Comparison of ENCODE assay signal across 9 mouse cellular contexts in genomic region chr1:170255560-170255910, GRCm38 (mm10). TPM values are rescaled to one million over a fixed set of nuclear protein-coding genes. Genes with fewer than 3 reads are reported as not detected.
DNase-seq lines count a peak whose midpoint lies in the region; ATAC-seq and TF ChIP-seq lines count a peak whose summit lies in the region.
"Had no signal": no experiment of that assay in that cellular context is flagged by ENCODE, and none has a peak within 500 bp of the region (broad histone marks: within the 10 kb centered on the region; RNA-seq: fewer than 3 reads in every experiment).

No protein-coding gene starts in this region.

- no peaks in the 10 kb centered on the region for H3K4me1 ChIP-seq in brown adipose tissue, adult 24 weeks (ENCODE audit: control insufficient read depth, insufficient read depth, insufficient read length, low read length)
- H3K4me1 ChIP-seq in heart, embryonic 11.5 days (ENCODE audit: control insufficient read depth, insufficient read depth, low read length): no peaks in the 10 kb centered on the region
- peaks cover 2% of the 10 kb centered on the region; the same call in 1 of the 2 replicates for H3K4me1 ChIP-seq in kidney, embryonic 15.5 days
- H3K4me1 ChIP-seq in limb, embryonic 15.5 days: peaks cover 4% of the 10 kb centered on the region; the same call in 1 of the 2 replicates
- H3K4me1 ChIP-seq in midbrain, postnatal 0 days (ENCODE audit: insufficient read depth, low read length): no peaks in the 10 kb centered on the region

- H3K27ac ChIP-seq in brown adipose tissue, adult 24 weeks (replicated peaks; ENCODE audit: low read depth, low read length): no peak overlapping the region
- H3K27ac ChIP-seq in heart, embryonic 11.5 days (ENCODE audit: low read depth, low read length): 0 out of 2 replicates have a peak overlapping the region, but pooled peaks have one; percentile 46
- H3K27ac ChIP-seq in kidney, embryonic 15.5 days: peak overlapping the region; percentile 60
- peak overlapping the region; percentile 11; the same call in 1 of the 2 replicates for H3K27ac ChIP-seq in limb, embryonic 15.5 days
- peak overlapping the region; percentile 47; the same call in 1 of the 2 replicates for H3K27ac ChIP-seq in midbrain, postnatal 0 days (ENCODE audit: low read depth, low read length)

- H3K36me3 ChIP-seq in heart, embryonic 11.5 days (ENCODE audit: control insufficient read depth, insufficient read depth, low read length): no peaks in the 10 kb centered on the region
- no peaks in the 10 kb centered on the region for H3K36me3 ChIP-seq in kidney, embryonic 15.5 days
- no peaks in the 10 kb centered on the region for H3K36me3 ChIP-seq in limb, embryonic 15.5 days
- no peaks in the 10 kb centered on the region for H3K36me3 ChIP-seq in midbrain, postnatal 0 days (ENCODE audit: insufficient read depth, low read length)

- peak overlapping the region; percentile 77 for H3K4me2 ChIP-seq in heart, embryonic 11.5 days
- H3K4me2 ChIP-seq in kidney, embryonic 15.5 days: peak overlapping the region; percentile 71
- H3K4me2 ChIP-seq in limb, embryonic 15.5 days: peak overlapping the region; percentile 66
- H3K4me2 ChIP-seq in midbrain, postnatal 0 days (ENCODE audit: low read depth, low read length, poor library complexity, severe bottlenecking): peak overlapping the region; percentile 78

- TF ChIP-seq CTCF in midbrain, postnatal 0 days (IDR thresholded peaks at IDR 0.05): no peak

- 8% methylated on average over 32 of the region's 32 CpGs for WGBS in heart, embryonic 11.5 days (ENCODE audit: insufficient replicate concordance)
- WGBS in kidney, embryonic 15.5 days: 6% methylated on average over 32 of the region's 32 CpGs
- WGBS in limb, embryonic 15.5 days: 9% methylated on average over 32 of the region's 32 CpGs
- WGBS in midbrain, postnatal 0 days: 9% methylated on average over 32 of the region's 32 CpGs

- peak; percentile 90 for ATAC-seq in erythroid progenitor cell, adult 5-6 weeks (replicated peaks; ENCODE audit: low FRiP score, poor library complexity, severe bottlenecking)
- ATAC-seq in heart, embryonic 11.5 days (replicated peaks; ENCODE audit: insufficient number of reproducible peaks, low FRiP score, low TSS enrichment): peak; percentile 86
- ATAC-seq in kidney, embryonic 15.5 days (replicated peaks; ENCODE audit: low FRiP score): peak; percentile 95
- peak; percentile 86 for ATAC-seq in limb, embryonic 15.5 days (ENCODE audit: insufficient number of reproducible peaks, low FRiP score, low TSS enrichment, low read depth)
- peak; percentile 100 for ATAC-seq in midbrain, postnatal 0 days (ENCODE audit: low FRiP score)

- H3K9me3 ChIP-seq in heart, embryonic 11.5 days (replicated peaks; ENCODE audit: control insufficient read depth, low read length): no peaks in the 10 kb centered on the region
- H3K9me3 ChIP-seq in kidney, embryonic 15.5 days (replicated peaks): no peaks in the 10 kb centered on the region
- H3K9me3 ChIP-seq in limb, embryonic 15.5 days: no peaks in the 10 kb centered on the region
- no peaks in the 10 kb centered on the region for H3K9me3 ChIP-seq in midbrain, postnatal 0 days (ENCODE audit: low read length)

- DNase-seq in A20 (ENCODE audit: low read depth, low spot score): peak; percentile 81
- DNase-seq in midbrain, postnatal 0 days (ENCODE audit: low spot score): peak; percentile 94
- DNase-seq in spleen, postnatal 10 days (ENCODE audit: low spot score in 2 of 2): peak; percentile 30 to 80

- peak overlapping the region; percentile 90 for H3K4me3 ChIP-seq in brown adipose tissue, adult 24 weeks (ENCODE audit: insufficient read depth, low read depth, low read length)
- peak overlapping the region; percentile 77 for H3K4me3 ChIP-seq in heart, embryonic 11.5 days (ENCODE audit: low read depth, low read length)
- H3K4me3 ChIP-seq in kidney, embryonic 15.5 days (replicated peaks): peak overlapping the region; percentile 67
- H3K4me3 ChIP-seq in limb, embryonic 15.5 days: peak overlapping the region; percentile 60
- peak overlapping the region; percentile 65 for H3K4me3 ChIP-seq in midbrain, postnatal 0 days (ENCODE audit: low read depth, low read length)

- 0 out of 2 replicates have a peak, but pooled peaks cover 3% of the 10 kb centered on the region for H3K27me3 ChIP-seq in heart, embryonic 11.5 days (ENCODE audit: control insufficient read depth, insufficient read depth, low read length)
- no peaks in the 10 kb centered on the region for H3K27me3 ChIP-seq in kidney, embryonic 15.5 days
- H3K27me3 ChIP-seq in limb, embryonic 15.5 days: no peaks in the 10 kb centered on the region
- H3K27me3 ChIP-seq in midbrain, postnatal 0 days (ENCODE audit: insufficient read depth, low read length): no peaks in the 10 kb centered on the region
- H3K27me3 ChIP-seq: CH12.LX had no signal

- H3K9ac ChIP-seq in heart, embryonic 11.5 days (ENCODE audit: low read depth, low read length): peak overlapping the region; percentile 88
- peak overlapping the region; percentile 69 for H3K9ac ChIP-seq in kidney, embryonic 15.5 days
- peak overlapping the region; percentile 35 for H3K9ac ChIP-seq in limb, embryonic 15.5 days
- H3K9ac ChIP-seq in midbrain, postnatal 0 days (replicated peaks; ENCODE audit: low read length, poor library complexity, severe bottlenecking): peak overlapping the region; percentile 80

RNA-seq across cellular contexts. Expression of gene Sh2d1b1, which starts 21.6 kb away (rescaled TPM):
- polyA plus RNA-seq in brown adipose tissue, adult 24 weeks (2012; ENCODE audit: insufficient read depth, insufficient read length, missing spikeins): not detected in 2 replicates
- 2.5 TPM in 2 replicates for total RNA-seq in erythroid progenitor cell, adult 5-6 weeks (2015; ENCODE audit: low replicate concordance)
- total RNA-seq in erythroid progenitor cell, adult 5-6 weeks (2017; ENCODE audit: low replicate concordance): 2.8 TPM in 1 of 2 replicates, not detected in the other
- 0.11 TPM in 1 of 2 replicates, not detected in the other for polyA plus RNA-seq in heart, embryonic 11.5 days (2014; fragmentation: Nextera tagmentation; extraction: Ambion mirVana)
- polyA plus RNA-seq in kidney, embryonic 15.5 days (2015; fragmentation: Nextera tagmentation; extraction: Ambion mirVana): 0.06 and 0.16 TPM in 2 replicates
- polyA plus RNA-seq in limb, embryonic 15.5 days (2015; fragmentation: Nextera tagmentation; extraction: Ambion mirVana): 0.13 and 0.24 TPM in 2 replicates
- not detected in 2 replicates for total RNA-seq in midbrain, postnatal 0 days (2014; rRNA removed)
- polyA plus RNA-seq in midbrain, postnatal 0 days (2015; fragmentation: Nextera tagmentation; extraction: Ambion mirVana): not detected in 2 replicates

RNA-seq across cellular contexts. Expression of gene Sh2d1b2, which starts 23.0 kb away (rescaled TPM):
- not detected in 2 replicates for polyA plus RNA-seq in brown adipose tissue, adult 24 weeks (2012; ENCODE audit: insufficient read depth, insufficient read length, missing spikeins)
- not detected in 2 replicates for total RNA-seq in erythroid progenitor cell, adult 5-6 weeks (2015; ENCODE audit: low replicate concordance)
- not detected in 2 replicates for total RNA-seq in erythroid progenitor cell, adult 5-6 weeks (2017; ENCODE audit: low replicate concordance)
- polyA plus RNA-seq in heart, embryonic 11.5 days (2014; fragmentation: Nextera tagmentation; extraction: Ambion mirVana): not detected in 2 replicates
- not detected in 2 replicates for polyA plus RNA-seq in kidney, embryonic 15.5 days (2015; fragmentation: Nextera tagmentation; extraction: Ambion mirVana)
- not detected in 2 replicates for polyA plus RNA-seq in limb, embryonic 15.5 days (2015; fragmentation: Nextera tagmentation; extraction: Ambion mirVana)
- total RNA-seq in midbrain, postnatal 0 days (2014; rRNA removed): 0.11 TPM in 1 of 2 replicates, not detected in the other
- polyA plus RNA-seq in midbrain, postnatal 0 days (2015; fragmentation: Nextera tagmentation; extraction: Ambion mirVana): not detected in 2 replicates

RNA-seq across cellular contexts. Expression of gene Uhmk1, which starts 40.3 kb away (rescaled TPM):
- 32.6 and 42.6 TPM in 2 replicates for polyA plus RNA-seq in brown adipose tissue, adult 24 weeks (2012; ENCODE audit: insufficient read depth, insufficient read length, missing spikeins)
- 47.6 and 56.2 TPM in 2 replicates for total RNA-seq in erythroid progenitor cell, adult 5-6 weeks (2015; ENCODE audit: low replicate concordance)
- total RNA-seq in erythroid progenitor cell, adult 5-6 weeks (2017; ENCODE audit: low replicate concordance): 40.4 and 45.2 TPM in 2 replicates
- polyA plus RNA-seq in heart, embryonic 11.5 days (2014; fragmentation: Nextera tagmentation; extraction: Ambion mirVana): 9.3 and 14.3 TPM in 2 replicates
- 8.3 and 8.7 TPM in 2 replicates for polyA plus RNA-seq in kidney, embryonic 15.5 days (2015; fragmentation: Nextera tagmentation; extraction: Ambion mirVana)
- polyA plus RNA-seq in limb, embryonic 15.5 days (2015; fragmentation: Nextera tagmentation; extraction: Ambion mirVana): 4.9 and 6.7 TPM in 2 replicates
- total RNA-seq in midbrain, postnatal 0 days (2014; rRNA removed): 46.4 and 57.3 TPM in 2 replicates
- polyA plus RNA-seq in midbrain, postnatal 0 days (2015; fragmentation: Nextera tagmentation; extraction: Ambion mirVana): 7.2 and 8.2 TPM in 2 replicates

RNA-seq across cellular contexts. Expression of gene Gm7694, which starts 50.6 kb away (rescaled TPM):
- polyA plus RNA-seq in brown adipose tissue, adult 24 weeks (2012; ENCODE audit: insufficient read depth, insufficient read length, missing spikeins): 0.79 and 1.6 TPM in 2 replicates
- 12.6 and 18.0 TPM in 2 replicates for total RNA-seq in erythroid progenitor cell, adult 5-6 weeks (2015; ENCODE audit: low replicate concordance)
- 15.8 and 29.0 TPM in 2 replicates for total RNA-seq in erythroid progenitor cell, adult 5-6 weeks (2017; ENCODE audit: low replicate concordance)
- 4.8 and 6.6 TPM in 2 replicates for polyA plus RNA-seq in heart, embryonic 11.5 days (2014; fragmentation: Nextera tagmentation; extraction: Ambion mirVana)
- polyA plus RNA-seq in kidney, embryonic 15.5 days (2015; fragmentation: Nextera tagmentation; extraction: Ambion mirVana): 5.8 TPM in 2 replicates
- 3.0 TPM in 2 replicates for polyA plus RNA-seq in limb, embryonic 15.5 days (2015; fragmentation: Nextera tagmentation; extraction: Ambion mirVana)
- 1.8 and 2.2 TPM in 2 replicates for total RNA-seq in midbrain, postnatal 0 days (2014; rRNA removed)
- 0.72 and 0.79 TPM in 2 replicates for polyA plus RNA-seq in midbrain, postnatal 0 days (2015; fragmentation: Nextera tagmentation; extraction: Ambion mirVana)

RNA-seq across cellular contexts. Expression of gene Spata46, which starts 53.1 kb away (rescaled TPM):
- polyA plus RNA-seq in brown adipose tissue, adult 24 weeks (2012; ENCODE audit: insufficient read depth, insufficient read length, missing spikeins): not detected in 2 replicates
- total RNA-seq in erythroid progenitor cell, adult 5-6 weeks (2015; ENCODE audit: low replicate concordance): not detected in 2 replicates
- not detected in 2 replicates for total RNA-seq in erythroid progenitor cell, adult 5-6 weeks (2017; ENCODE audit: low replicate concordance)
- 2.5 and 3.0 TPM in 2 replicates for polyA plus RNA-seq in heart, embryonic 11.5 days (2014; fragmentation: Nextera tagmentation; extraction: Ambion mirVana)
- polyA plus RNA-seq in kidney, embryonic 15.5 days (2015; fragmentation: Nextera tagmentation; extraction: Ambion mirVana): 2.1 and 2.5 TPM in 2 replicates
- 0.71 and 1.00 TPM in 2 replicates for polyA plus RNA-seq in limb, embryonic 15.5 days (2015; fragmentation: Nextera tagmentation; extraction: Ambion mirVana)
- total RNA-seq in midbrain, postnatal 0 days (2014; rRNA removed): not detected in 2 replicates
- polyA plus RNA-seq in midbrain, postnatal 0 days (2015; fragmentation: Nextera tagmentation; extraction: Ambion mirVana): 0.42 TPM in 1 of 2 replicates, not detected in the other
- total RNA-seq: CH12.LX had no signal

Comparison
In these comparisons a context has a peak if more than half of its experiments do, and no peak if none do; other contexts are left out.
1. H3K9ac ChIP-seq: peak in every context shown above with its lines; median percentile 88 in heart, embryonic 11.5 days; 80 in midbrain, postnatal 0 days; 69 in kidney, embryonic 15.5 days; 35 in limb, embryonic 15.5 days.